Mouse (Mus musculus): ENCODE data around the gene Mex3a. TPM values are rescaled to one million over a fixed set of nuclear protein-coding genes. Genes with fewer than 3 reads are reported as not detected.

The Mex3a gene
- polyA plus RNA-seq, 1 experiment from 2014 or later = 43.6 TPM

- Histone ChIP-seq H3K27me3 (ENCODE audit: control insufficient read depth, insufficient read depth, low read length) (no peaks in the 10 kb centered on the region), H3K4me1 (ENCODE audit: control insufficient read depth, insufficient read depth, low read length) (peaks cover 53% of the 10 kb centered on the region), H3K9ac (ENCODE audit: low read length) (peak overlapping the region; percentile 97), H3K4me3 (ENCODE audit: low read depth, low read length) (peak overlapping the region; percentile 80), H3K27ac (ENCODE audit: low read depth, low read length) (no peak overlapping the region), H3K9me3 (ENCODE audit: control insufficient read depth, low read length) (no peaks in the 10 kb centered on the region), H3K36me3 (ENCODE audit: control insufficient read depth, insufficient read depth, low read length) (peaks cover 23% of the 10 kb centered on the region), H3K4me2 (ENCODE audit: low read depth) (peak overlapping the region; percentile 66)
- WGBS = 48% methylated on average over 4 of the region's 4 CpGs
- no peak for ATAC-seq (ENCODE audit: insufficient read depth, low FRiP score, low TSS enrichment)
- no peak for DNase-seq (ENCODE audit: low spot score)
These were observed 3.3 kb downstream of the Mex3a start for GRCm38 (mm10) chr3:88535527-88535926.

GRCm38 (mm10) chr3:88536103-88536930 is 4.1 kb downstream of the Mex3a start:
- Histone ChIP-seq H3K9ac (ENCODE audit: low read length) (peak overlapping the region; percentile 97), H3K4me2 (ENCODE audit: low read depth) (peak overlapping the region; percentile 66), H3K36me3 (ENCODE audit: control insufficient read depth, insufficient read depth, low read length) (peaks cover 23% of the 10 kb centered on the region), H3K9me3 (ENCODE audit: control insufficient read depth, low read length) (no peaks in the 10 kb centered on the region), H3K27me3 (ENCODE audit: control insufficient read depth, insufficient read depth, low read length) (no peaks in the 10 kb centered on the region), H3K4me1 (ENCODE audit: control insufficient read depth, insufficient read depth, low read length) (peaks cover 53% of the 10 kb centered on the region), H3K4me3 (ENCODE audit: low read depth, low read length) (peak overlapping the region; percentile 80), H3K27ac (ENCODE audit: low read depth, low read length) (0 out of 2 replicates have a peak overlapping the region, but pooled peaks have one; percentile 11)
- ATAC-seq (ENCODE audit: insufficient read depth, low FRiP score, low TSS enrichment) (no peak), DNase-seq (ENCODE audit: low spot score) (peak; percentile 76)
- 13% methylated on average over 64 of the region's 64 CpGs for WGBS

GRCm38 (mm10) chr3:88537146-88537545 is 5.0 kb downstream of the Mex3a start:
- DNase-seq (ENCODE audit: low spot score) = no peak
- peak overlapping the region; percentile 80 for H3K4me3 ChIP-seq (ENCODE audit: low read depth, low read length)

GRCm38 (mm10) chr3:88538271-88539145 is 6.3 kb downstream of the Mex3a start:
- peaks cover 23% of the 10 kb centered on the region for H3K36me3 ChIP-seq (ENCODE audit: control insufficient read depth, insufficient read depth, low read length)
- ATAC-seq (ENCODE audit: insufficient read depth, low FRiP score, low TSS enrichment) (0 out of 2 replicates have a peak, but pooled peaks have one; percentile 7), DNase-seq (ENCODE audit: low spot score) (peak; percentile 35)
- H3K9ac ChIP-seq (ENCODE audit: low read length) = no peak overlapping the region; the same call in 1 of the 2 replicates
- H3K27ac ChIP-seq (ENCODE audit: low read depth, low read length) = peak overlapping the region; percentile 56
- H3K27me3 ChIP-seq (ENCODE audit: control insufficient read depth, insufficient read depth, low read length) = no peaks in the 10 kb centered on the region
- H3K4me3 ChIP-seq (ENCODE audit: low read depth, low read length) = peak overlapping the region; percentile 13
- H3K9me3 ChIP-seq (ENCODE audit: control insufficient read depth, low read length) = no peaks in the 10 kb centered on the region
- 37% methylated on average over 9 of the region's 9 CpGs for WGBS
- H3K4me1 ChIP-seq (ENCODE audit: control insufficient read depth, insufficient read depth, low read length) = peaks cover 53% of the 10 kb centered on the region
- peak overlapping the region; percentile 15; the same call in 1 of the 2 replicates for H3K4me2 ChIP-seq (ENCODE audit: low read depth)

More at GRCm38 (mm10) chr3:88537146-88537545, 5.0 kb downstream of the Mex3a start:
- Histone ChIP-seq H3K27me3 (ENCODE audit: control insufficient read depth, insufficient read depth, low read length) (no peaks in the 10 kb centered on the region), H3K9ac (ENCODE audit: low read length) (no peak overlapping the region; the same call in 1 of the 2 replicates), H3K4me2 (ENCODE audit: low read depth) (peak overlapping the region; percentile 66), H3K36me3 (ENCODE audit: control insufficient read depth, insufficient read depth, low read length) (peaks cover 23% of the 10 kb centered on the region), H3K4me1 (ENCODE audit: control insufficient read depth, insufficient read depth, low read length) (peaks cover 53% of the 10 kb centered on the region), H3K9me3 (ENCODE audit: control insufficient read depth, low read length) (no peaks in the 10 kb centered on the region), H3K27ac (ENCODE audit: low read depth, low read length) (0 out of 2 replicates have a peak overlapping the region, but pooled peaks have one; percentile 29)
- 63% methylated on average over 6 of the region's 6 CpGs for WGBS
- no peak for ATAC-seq (ENCODE audit: insufficient read depth, low FRiP score, low TSS enrichment)

GRCm38 (mm10) chr3:88539397-88539796 is 7.2 kb downstream of the Mex3a start:
- no peak overlapping the region for H3K4me3 ChIP-seq (ENCODE audit: low read depth, low read length)
- DNase-seq (ENCODE audit: low spot score) = peak; percentile 52
- H3K9ac ChIP-seq (ENCODE audit: low read length) = no peak overlapping the region
- peaks cover 23% of the 10 kb centered on the region for H3K36me3 ChIP-seq (ENCODE audit: control insufficient read depth, insufficient read depth, low read length)
- H3K27me3 ChIP-seq (ENCODE audit: control insufficient read depth, insufficient read depth, low read length) = no peaks in the 10 kb centered on the region
- no peak overlapping the region for H3K27ac ChIP-seq (ENCODE audit: low read depth, low read length)
- H3K4me2 ChIP-seq (ENCODE audit: low read depth) = no peak overlapping the region
- WGBS = 20% methylated on average over 3 of the region's 3 CpGs
- peaks cover 48% of the 10 kb centered on the region for H3K4me1 ChIP-seq (ENCODE audit: control insufficient read depth, insufficient read depth, low read length)
- no peak for ATAC-seq (ENCODE audit: insufficient read depth, low FRiP score, low TSS enrichment)
- no peaks in the 10 kb centered on the region for H3K9me3 ChIP-seq (ENCODE audit: control insufficient read depth, low read length)

GRCm38 (mm10) chr3:88540085-88540484 is 7.9 kb downstream of the Mex3a start:
- DNase-seq (ENCODE audit: low spot score) (no peak), ATAC-seq (ENCODE audit: insufficient read depth, low FRiP score, low TSS enrichment) (no peak)
- Histone ChIP-seq H3K4me1 (ENCODE audit: control insufficient read depth, insufficient read depth, low read length) (peaks cover 41% of the 10 kb centered on the region), H3K27me3 (ENCODE audit: control insufficient read depth, insufficient read depth, low read length) (no peaks in the 10 kb centered on the region), H3K4me2 (ENCODE audit: low read depth) (no peak overlapping the region), H3K9ac (ENCODE audit: low read length) (0 out of 2 replicates have a peak overlapping the region, but pooled peaks have one; percentile 8), H3K4me3 (ENCODE audit: low read depth, low read length) (0 out of 2 replicates have a peak overlapping the region, but pooled peaks have one; percentile 7), H3K27ac (ENCODE audit: low read depth, low read length) (no peak overlapping the region), H3K9me3 (ENCODE audit: control insufficient read depth, low read length) (no peaks in the 10 kb centered on the region), H3K36me3 (ENCODE audit: control insufficient read depth, insufficient read depth, low read length) (peaks cover 23% of the 10 kb centered on the region)
- WGBS = 77% methylated on average over 5 of the region's 5 CpGs

GRCm38 (mm10) chr3:88541622-88542401 is 9.6 kb downstream of the Mex3a start:
- peaks cover 24% of the 10 kb centered on the region for H3K4me1 ChIP-seq (ENCODE audit: control insufficient read depth, insufficient read depth, low read length)
- H3K27me3 ChIP-seq (ENCODE audit: control insufficient read depth, insufficient read depth, low read length) = no peaks in the 10 kb centered on the region
- ATAC-seq (ENCODE audit: insufficient read depth, low FRiP score, low TSS enrichment) (no peak), DNase-seq (ENCODE audit: low spot score) (no peak)
- H3K27ac ChIP-seq (ENCODE audit: low read depth, low read length) = no peak overlapping the region
- 79% methylated on average over 7 of the region's 7 CpGs for WGBS
- no peak overlapping the region for H3K4me3 ChIP-seq (ENCODE audit: low read depth, low read length)
- no peaks in the 10 kb centered on the region for H3K9me3 ChIP-seq (ENCODE audit: control insufficient read depth, low read length)
- H3K4me2 ChIP-seq (ENCODE audit: low read depth) = no peak overlapping the region
- peaks cover 17% of the 10 kb centered on the region for H3K36me3 ChIP-seq (ENCODE audit: control insufficient read depth, insufficient read depth, low read length)
- H3K9ac ChIP-seq (ENCODE audit: low read length) = no peak overlapping the region

GRCm38 (mm10) chr3:88542486-88542885 is 10.3 kb downstream of the Mex3a start:
- H3K36me3 ChIP-seq (ENCODE audit: control insufficient read depth, insufficient read depth, low read length) = peaks cover 13% of the 10 kb centered on the region
- H3K27ac ChIP-seq (ENCODE audit: low read depth, low read length) = no peak overlapping the region

More at GRCm38 (mm10) chr3:88542486-88542885, 10.3 kb downstream of the Mex3a start:
- Histone ChIP-seq H3K4me3 (ENCODE audit: low read depth, low read length) (no peak overlapping the region), H3K27me3 (ENCODE audit: control insufficient read depth, insufficient read depth, low read length) (no peaks in the 10 kb centered on the region), H3K9me3 (ENCODE audit: control insufficient read depth, low read length) (no peaks in the 10 kb centered on the region), H3K4me1 (ENCODE audit: control insufficient read depth, insufficient read depth, low read length) (peaks cover 17% of the 10 kb centered on the region), H3K4me2 (ENCODE audit: low read depth) (no peak overlapping the region), H3K9ac (ENCODE audit: low read length) (no peak overlapping the region)
- no peak for ATAC-seq (ENCODE audit: insufficient read depth, low FRiP score, low TSS enrichment)
- DNase-seq (ENCODE audit: low spot score) = no peak
- WGBS = 67% methylated on average over 4 of the region's 4 CpGs
